Mouse (Mus musculus): ENCODE measurements at regions not wholly inside any gene's neighbourhood (a gene's known extent, or its start where the extent isn't known, plus 50 kb on each side); places are given as distances from the start of the nearest gene placed in this dataset.

DNA sequence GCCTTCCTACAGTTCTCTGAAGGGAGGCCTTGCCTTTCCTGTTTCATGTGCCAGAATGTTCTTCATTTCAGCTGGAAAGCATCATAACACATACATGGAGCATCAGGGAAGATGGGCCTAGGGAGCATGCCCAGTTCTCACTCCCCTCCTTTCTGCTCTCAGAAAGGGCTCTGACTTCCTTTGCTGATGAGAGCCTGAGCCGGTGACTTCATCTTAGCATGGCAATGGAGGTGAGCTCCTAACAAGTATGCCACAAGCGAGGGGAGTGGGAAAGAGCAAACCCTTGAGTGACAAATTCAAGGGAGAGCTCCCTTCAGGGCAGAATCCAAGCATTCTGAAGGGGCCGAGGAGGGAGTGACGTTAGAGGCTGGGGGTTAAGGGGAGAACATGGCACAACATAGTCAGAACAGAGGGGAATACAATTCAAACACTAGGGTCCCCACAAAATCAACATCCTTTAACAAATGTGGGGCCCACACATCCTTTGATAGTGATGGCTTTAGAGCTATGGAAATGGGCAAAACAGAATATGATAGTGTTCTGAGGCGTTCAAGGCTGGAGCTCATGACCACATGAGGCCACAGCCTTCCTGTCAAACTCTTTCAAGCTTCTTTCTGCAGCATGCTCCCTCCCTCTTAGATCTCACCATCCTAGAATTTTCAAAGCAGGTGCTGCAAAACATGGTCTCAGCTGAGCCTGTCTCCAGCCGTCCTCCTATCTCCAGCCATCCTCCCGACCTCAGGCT, 437.4 kb upstream of the 3110018I06Rik start:
- no peak for ATAC-seq (replicated peaks; ENCODE audit: low read depth, poor library complexity, severe bottlenecking)

DNA sequence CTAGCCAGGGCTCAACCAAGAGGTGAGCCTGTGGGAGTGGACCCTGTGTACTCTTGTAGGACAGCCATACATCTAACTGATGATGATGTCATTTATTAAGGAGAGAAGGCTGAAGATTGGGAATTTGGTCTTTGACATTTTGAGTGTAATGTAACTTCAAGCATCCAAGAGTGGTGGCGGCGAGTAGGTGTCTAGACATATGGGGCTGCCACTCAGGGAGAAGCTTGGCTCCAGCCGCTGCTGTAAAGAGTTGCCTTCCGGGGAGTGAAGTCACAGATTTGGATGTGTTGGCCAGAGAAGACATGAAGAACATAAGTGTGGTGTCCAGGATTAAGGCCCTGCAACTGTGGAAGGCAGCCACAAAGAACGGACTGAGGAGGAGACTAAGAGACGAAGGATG, 436.3 kb upstream of the 3110018I06Rik start:
- no peak for ATAC-seq (replicated peaks; ENCODE audit: low read depth, poor library complexity, severe bottlenecking)

DNA sequence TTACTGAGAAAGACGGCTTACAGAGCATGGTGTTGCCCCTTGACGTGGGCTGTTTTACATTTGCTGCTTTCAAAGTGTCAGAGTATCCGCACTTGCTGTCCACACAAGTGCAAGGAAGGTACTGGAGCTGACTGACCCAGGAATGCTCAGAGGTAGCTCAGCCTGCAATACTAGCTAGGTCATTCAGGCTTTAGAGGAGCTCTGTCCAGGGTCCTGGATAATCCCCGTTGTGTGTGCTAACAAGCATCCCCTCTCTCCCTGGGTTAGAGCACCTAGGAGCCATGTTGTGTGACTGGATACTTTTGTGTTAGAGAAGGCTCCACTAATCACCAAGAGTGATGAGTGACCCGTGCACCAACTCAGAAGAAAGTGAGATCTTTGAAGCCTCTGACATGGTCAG, 431.9 kb upstream of the 3110018I06Rik start:
- no peak for ATAC-seq (replicated peaks; ENCODE audit: low read depth, poor library complexity, severe bottlenecking)

DNA sequence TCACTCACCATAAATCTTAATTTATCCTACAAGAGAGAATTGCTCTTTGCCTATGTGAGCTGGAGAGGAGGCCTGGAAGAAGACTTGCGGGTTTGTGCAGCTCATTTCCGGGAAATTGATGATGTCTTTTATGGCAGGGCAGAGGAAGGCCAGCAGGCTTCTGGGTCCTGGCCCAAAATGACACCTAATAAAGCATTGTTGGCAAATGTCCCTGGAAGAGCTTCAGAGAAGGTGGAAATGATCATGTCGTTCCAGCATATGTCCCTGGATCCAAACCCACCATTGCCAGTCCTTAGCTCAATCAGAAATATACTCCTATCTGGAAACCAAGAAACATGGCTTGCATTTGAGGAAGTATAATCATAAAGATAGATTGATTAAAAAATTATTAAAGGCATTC, 427.9 kb upstream of the 3110018I06Rik start:
- no peak for ATAC-seq (replicated peaks; ENCODE audit: low read depth, poor library complexity, severe bottlenecking)

DNA sequence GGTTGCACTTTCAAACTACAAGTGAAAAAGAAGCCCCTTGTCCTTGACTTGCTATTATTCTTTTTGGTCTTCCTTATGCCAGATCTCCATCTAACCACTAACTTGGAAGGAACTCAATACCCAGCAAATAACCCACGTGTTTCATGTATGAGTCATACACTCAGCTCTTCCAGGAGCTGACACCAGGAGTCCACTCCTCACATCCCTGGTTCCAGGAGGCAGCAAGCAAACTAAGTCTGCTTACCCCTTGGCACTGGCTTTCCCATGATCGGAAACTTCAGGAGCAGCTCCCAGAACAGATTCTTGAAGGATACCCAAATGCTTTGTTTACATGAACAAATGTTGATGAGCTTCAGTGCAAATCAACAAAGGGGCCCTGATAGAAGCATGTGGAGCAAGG, 421.1 kb upstream of the 3110018I06Rik start:
- ATAC-seq (replicated peaks; ENCODE audit: low read depth, poor library complexity, severe bottlenecking), result no peak

DNA sequence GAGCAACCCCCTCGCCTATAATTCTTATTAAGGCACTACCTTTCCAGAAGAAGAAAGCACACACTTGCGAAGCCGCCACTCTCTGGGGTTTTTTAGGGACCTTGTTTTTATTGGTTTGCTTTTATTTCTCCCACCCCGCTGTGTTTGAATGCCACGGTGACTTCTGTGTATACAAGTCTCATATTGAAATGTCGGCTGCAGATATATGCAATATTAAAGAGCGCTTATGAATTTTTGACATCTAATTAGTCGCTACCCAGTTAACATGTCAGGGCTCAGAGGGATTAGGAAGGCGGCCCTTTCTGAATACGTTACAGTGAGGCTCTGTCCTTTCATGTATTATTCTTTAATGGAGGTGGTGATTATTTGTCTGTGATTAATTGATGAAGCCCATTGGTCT, 405.9 kb upstream of the 3110018I06Rik start:
- ATAC-seq (replicated peaks; ENCODE audit: low read depth, poor library complexity, severe bottlenecking), result no peak

DNA sequence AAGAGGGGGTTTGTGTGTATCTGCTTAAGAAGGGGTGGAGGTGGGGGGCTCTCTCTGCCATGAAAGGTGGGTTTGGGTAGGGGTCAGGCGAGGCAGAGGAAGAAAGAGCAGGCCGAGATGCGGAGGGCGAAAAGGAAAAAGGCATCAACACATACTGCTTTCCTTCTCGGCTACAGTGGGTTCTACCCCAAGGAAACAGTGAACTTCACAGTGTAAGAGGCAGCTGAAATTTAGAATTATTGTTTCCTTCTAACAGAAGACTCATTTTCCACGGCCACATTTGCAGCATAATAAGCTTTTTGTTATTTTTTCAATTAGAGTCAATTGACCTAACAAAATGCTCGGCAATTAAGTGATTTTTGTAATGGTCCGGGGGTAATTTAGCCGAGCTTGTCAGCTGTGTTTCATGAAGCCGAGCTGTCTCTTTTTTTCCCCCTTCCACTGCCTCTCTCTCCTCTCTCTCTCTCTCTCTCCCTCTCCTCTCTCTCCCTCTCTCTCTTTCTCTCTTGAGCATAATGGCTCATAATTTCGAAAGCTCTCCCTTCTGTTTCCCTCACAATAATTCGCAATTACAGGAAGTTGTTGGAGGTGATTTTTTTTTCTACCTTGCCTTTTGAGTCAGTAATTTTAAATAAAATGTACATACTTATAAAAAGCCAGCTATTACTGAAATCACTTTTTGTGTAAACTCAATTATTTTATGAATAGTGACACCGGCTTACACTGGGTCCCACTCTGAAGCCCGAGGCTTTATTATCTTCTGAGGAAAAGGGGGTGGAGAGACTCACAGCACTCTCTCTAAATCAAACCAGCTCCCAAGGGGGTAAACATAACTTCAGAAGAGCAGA, 403.1 kb upstream of the 3110018I06Rik start:
- no peak for ATAC-seq (replicated peaks; ENCODE audit: low read depth, poor library complexity, severe bottlenecking)

DNA sequence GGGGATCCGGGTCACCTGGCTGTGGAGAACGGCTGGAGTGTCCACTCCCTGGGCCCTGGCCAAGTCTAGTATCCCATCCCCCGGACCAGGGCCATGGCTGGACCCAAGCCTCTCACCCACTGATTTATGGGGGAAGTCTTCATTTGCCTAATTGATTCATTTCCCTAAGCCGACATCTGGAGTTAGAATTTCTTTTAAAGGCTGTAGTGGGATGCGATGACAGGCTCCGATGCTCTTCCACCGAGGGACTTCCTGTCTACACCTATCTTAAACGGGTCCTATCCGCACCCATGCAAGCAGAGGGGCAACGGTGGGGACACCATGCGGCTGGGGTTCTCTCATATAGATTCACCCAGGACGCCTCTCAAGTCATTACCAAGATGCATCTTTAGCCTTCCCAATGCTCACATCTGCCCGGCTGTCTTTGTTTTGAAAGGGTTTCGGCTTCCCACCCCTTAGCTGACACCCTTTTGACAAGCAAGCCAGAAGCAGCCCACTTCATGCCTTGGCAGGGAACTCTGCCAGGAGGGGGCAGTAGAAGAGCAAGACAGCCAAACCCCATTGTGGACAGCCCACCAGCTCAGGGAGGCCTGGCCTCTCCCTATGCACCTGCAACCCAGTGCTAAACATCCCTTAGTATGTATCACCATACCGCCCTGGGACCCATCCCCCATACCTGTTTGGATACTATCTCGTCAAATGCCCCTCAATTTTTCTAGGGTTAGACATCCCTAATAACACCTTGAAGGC, 402.4 kb upstream of the 3110018I06Rik start:
- ATAC-seq (replicated peaks; ENCODE audit: low read depth, poor library complexity, severe bottlenecking), result peak; percentile 58; the same call in 1 of the 2 replicates

DNA sequence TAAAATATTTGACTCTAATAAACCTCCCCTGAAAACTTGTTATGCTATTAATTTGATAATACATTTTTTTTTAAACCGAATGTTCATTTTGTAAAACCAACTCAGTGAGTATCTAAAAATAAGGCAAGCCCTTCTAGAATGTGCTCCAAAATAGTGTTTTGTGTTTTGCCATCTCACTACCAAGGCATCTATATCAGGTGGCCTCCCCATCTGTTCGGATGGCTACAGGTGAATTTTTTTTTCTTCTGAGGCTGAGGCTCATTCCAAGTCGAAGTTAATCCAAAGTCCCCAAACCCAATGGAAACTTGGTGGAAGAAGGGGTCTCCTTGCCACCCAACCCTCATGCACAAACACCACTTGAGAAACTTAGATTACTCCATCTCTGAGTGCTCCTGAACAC, 396.3 kb upstream of the 3110018I06Rik start:
- ATAC-seq (replicated peaks; ENCODE audit: low read depth, poor library complexity, severe bottlenecking), result no peak

DNA sequence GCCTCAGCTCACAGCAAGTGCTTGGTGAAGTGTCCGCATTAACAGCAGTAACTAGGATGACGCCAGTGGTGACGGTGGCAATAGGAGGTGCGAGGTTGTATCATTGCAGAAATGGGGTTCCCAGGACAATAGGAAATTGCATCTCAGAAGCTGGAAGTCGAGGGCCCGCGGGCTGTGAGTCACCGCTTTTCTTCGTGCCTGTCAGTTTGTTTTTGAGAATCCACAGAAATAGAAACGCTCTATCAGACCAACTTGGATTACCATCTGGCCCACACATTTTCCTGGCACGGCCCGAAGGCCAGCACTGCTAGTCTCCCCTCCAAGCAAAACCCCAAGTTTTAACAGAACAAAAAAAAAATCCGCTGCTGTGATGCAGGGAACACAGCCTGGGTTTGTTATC, 395.1 kb upstream of the 3110018I06Rik start:
- ATAC-seq (replicated peaks; ENCODE audit: low read depth, poor library complexity, severe bottlenecking), result no peak

DNA sequence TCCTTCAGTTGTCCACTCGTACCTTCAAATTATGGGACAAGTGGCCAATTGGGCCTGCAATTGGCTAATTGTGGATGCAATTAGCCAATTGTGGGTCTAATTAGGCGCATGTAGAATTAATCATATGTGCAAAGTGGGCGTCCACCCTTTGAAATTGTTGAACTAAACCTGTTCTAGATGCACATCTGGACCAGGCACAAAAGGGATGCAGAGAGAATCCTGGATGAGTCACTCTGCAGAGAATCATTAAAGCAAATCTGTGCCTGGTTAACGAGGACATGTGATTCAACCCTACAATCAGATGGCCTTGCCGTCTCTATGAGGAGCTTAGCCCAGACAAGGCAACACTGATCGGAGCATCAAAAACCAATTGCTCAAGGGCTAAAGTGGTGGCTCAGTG, 393.0 kb upstream of the 3110018I06Rik start:
- ATAC-seq (replicated peaks; ENCODE audit: low read depth, poor library complexity, severe bottlenecking), result no peak

DNA sequence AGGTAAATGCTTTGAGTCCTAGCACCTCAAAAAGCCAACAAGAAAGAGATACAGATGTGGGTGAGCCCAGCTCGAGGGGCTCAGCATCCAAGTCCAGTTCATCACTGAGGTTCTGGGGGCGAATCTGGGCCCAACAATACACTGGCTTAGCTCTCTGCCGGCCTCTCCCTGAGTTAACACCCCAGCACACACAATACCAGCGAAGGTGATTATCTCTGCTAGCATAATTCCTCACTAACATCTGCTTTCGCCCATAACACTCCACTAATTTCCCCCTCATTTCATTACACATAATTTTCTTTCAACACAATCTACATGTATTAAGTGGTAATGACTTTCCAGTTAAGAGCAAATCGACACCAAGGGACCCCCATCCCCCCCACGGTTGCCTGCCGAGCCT, 383.9 kb upstream of the 3110018I06Rik start:
- ATAC-seq (replicated peaks; ENCODE audit: low read depth, poor library complexity, severe bottlenecking), result no peak

DNA sequence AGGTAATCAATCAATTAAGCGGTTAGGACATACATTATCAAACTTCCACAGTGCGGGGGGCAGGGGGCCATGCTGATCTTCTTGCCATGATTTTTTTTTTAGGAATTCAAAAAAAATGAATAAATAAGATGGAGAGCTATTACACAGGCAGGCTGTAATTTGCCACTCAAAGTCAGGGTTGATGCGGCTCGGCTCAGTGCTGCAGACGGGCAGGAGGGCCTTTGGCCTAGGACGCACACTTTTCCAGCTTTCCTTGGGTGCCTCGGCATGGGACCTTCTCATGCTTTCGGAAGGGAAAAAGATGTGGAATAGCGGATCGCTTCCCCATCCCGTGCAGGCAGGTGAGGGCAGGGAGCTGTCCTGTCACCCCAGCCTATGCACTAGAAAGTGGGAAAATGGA, 383.4 kb upstream of the 3110018I06Rik start:
- ATAC-seq (replicated peaks; ENCODE audit: low read depth, poor library complexity, severe bottlenecking), result no peak

DNA sequence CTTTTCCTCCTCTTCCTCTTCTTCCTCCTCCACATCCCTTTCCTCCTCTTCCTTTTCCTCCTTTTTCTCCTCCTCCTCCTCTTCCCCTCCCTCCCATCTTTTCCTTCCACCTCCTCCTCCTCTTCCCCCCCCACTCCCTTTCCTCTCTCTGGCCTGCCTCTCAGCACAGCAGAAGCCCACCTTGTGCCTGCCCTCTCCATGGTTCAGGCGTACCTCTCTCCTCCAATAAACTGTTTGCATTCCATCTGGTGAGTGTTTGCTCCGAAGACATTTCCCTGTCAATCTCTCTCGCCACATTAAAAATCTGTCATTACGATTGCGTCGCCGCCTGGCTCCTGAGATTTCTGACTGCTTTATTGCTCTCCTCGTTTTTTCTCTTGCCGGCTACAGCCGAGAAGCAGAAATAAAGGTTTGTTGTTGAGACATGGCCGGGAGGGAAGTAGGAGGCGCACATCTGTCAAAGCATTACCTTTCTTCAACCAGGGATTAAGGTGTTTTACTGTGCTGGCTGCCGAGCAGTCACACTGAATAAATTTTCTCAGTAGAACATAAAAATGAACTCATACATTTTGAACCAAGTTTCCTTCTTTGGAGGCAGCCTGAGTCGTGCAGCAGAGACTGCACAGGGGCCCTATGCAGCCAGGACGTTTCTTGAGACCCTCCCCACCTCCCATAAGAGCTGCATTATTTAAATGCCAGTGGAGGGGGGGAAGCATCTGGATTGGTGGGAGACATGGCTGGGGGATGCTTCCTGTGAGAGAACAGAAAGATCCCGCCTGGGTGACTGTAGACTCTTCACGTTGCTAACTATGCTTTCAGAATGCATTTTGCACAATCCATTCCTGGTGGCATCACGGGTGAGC, 376.3 kb upstream of the 3110018I06Rik start:
- ATAC-seq (replicated peaks; ENCODE audit: low read depth, poor library complexity, severe bottlenecking), result no peak

DNA sequence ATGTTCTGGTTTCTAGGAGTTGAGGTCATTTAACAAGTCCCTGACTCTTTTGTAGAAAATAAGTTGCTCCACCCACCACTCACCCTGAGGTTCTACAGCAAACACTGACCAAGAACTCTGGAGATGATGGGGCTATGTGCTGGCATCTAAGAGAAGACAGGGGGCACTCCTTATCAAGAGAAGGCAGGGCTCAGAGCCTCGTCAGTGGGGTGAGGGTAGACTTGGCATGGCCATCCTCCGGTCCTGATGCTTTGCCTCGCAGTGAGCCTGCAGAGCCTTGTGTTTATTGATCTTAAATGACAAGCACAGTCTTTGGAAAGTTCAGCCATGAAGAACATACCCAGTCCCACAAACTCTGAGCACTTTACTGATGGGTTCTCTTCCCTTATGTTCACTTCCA, 370.1 kb upstream of the 3110018I06Rik start:
- no peak for ATAC-seq (replicated peaks; ENCODE audit: low read depth, poor library complexity, severe bottlenecking)

DNA sequence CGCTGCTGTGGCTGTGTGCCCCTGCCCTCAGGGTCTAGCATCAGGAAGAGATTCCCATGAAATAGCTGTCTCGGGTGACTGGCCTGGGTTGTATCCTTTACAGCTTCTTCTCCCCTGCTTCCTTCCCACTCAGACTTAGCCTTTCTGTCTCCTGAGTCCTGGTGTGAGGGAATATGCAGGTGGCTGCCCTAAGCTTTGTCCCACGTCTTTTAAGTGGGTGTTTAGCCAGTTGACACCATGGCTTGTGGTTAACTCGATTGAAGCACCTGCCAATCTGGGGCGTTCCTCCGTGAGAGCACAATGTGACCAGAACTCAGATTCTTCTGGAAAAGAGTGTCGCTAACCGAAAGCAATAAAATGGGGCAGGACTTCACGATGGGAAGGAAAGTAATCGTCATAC, 369.4 kb upstream of the 3110018I06Rik start:
- no peak for ATAC-seq (replicated peaks; ENCODE audit: low read depth, poor library complexity, severe bottlenecking)

DNA sequence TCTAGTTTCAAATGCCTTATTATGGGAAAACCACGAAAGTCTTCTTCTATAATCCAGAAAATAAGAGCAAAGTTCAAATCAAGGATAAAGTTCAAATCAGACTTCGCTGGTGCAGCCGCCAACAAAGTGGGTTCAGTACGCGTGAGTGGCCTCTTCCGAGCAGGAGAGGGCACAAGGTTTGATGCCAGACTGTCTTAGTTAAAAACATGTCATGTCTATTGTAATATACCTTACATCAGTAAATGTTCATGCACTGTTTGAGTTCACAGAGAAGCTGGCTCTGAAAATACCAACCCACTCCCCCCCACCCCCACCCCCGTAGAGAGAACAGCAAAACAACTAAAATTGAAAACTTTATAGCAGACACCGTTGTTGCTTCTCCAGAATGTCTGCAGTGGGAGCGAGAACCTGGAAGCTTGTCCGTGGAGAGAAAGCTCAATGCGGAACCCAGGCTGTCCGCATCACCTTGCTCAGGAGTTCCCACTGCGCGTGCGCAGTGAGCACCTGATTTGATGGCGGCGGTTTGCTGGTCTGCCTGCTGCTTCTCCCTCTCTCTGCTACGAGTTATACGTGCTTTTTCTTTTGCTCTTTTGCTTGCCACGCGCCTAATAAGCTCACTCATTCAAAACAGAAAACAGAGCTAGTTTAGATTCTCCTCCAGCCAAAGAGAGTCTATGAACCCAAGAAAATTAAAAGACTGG, 367.8 kb upstream of the 3110018I06Rik start:
- ATAC-seq (replicated peaks; ENCODE audit: low read depth, poor library complexity, severe bottlenecking), result no peak

DNA sequence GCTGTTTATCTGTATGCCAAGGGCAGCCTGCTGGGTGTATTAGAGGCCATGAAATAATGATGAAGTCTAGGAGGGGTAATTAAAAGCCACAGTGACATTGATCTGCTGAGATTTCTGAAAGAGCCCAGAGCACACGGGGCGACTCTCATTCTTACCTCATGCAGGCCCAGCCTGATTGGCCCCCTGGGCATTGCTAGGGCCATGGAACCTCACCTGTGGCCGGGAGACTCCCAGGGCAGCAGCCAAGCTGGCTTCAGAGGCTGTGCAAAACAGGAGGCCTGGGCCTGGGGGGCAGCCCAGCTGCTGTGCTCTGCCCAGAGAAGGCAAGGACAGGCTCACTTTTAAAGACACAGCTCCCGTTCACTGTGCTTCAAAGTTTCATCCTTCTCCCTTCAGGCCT, 366.4 kb upstream of the 3110018I06Rik start:
- no peak for ATAC-seq (replicated peaks; ENCODE audit: low read depth, poor library complexity, severe bottlenecking)

DNA sequence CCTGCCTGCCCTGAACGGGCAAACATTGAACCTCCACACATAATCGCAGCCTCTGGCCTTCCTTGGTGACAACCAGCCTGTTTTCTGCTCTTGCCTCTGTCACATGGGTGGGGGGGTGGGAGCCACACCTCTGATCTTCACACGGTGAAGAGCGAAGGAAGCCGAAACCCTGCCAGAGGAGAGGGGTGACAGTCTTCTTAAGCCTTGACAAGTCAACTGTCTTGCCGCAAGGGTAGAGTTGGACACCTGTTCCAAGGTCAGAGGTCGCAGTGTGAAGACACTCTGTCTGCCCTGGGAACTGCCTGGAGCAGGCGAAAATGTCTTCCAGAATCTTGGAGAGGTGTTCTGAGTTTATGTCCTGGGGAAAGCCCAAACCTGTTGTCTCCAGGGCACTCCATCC, 364.8 kb upstream of the 3110018I06Rik start:
- no peak for ATAC-seq (replicated peaks; ENCODE audit: low read depth, poor library complexity, severe bottlenecking)

Data from common myeloid progenitor, adult 5-6 weeks (primary cell).